Mouse (Mus musculus) liver, adult 2 months (tissue): ENCODE results near the gene Sept4. TPM values are rescaled to one million over a fixed set of nuclear protein-coding genes. Genes with fewer than 3 reads are reported as not detected.

ENCODE experiments used
- DNase-seq: peaks from one replicate; pipeline ENCODE4 v3.0.0-alpha.2; 2011; ENCODE audit warnings: low read depth, low spot score; ENCODE audit errors: extremely low read depth
- H3K27ac ChIP-seq: fragments of 200-500 bp; replicated peaks from 2 replicates; pipeline ENCODE4 v1.5.1; 2012; ENCODE audit warnings: low read depth, mild to moderate bottlenecking, control low read depth, inconsistent platforms, low read length; ENCODE audit not compliant: insufficient read depth
- H3K27me3 ChIP-seq: fragments of 200-500 bp; 2 replicates; pipeline ENCODE4 v1.6.1; 2012; ENCODE audit warnings: mild to moderate bottlenecking, moderate library complexity, low read length, inconsistent platforms; ENCODE audit not compliant: control insufficient read depth, insufficient read depth
- H3K36me3 ChIP-seq: fragments of 200-500 bp; 2 replicates; pipeline ENCODE4 v1.6.1; 2012; ENCODE audit warnings: low read length, inconsistent platforms; ENCODE audit not compliant: control insufficient read depth, insufficient read depth
- H3K4me1 ChIP-seq: fragments of 200-500 bp; 2 replicates; pipeline ENCODE4 v1.6.1; 2011; ENCODE audit warnings: low read length; ENCODE audit not compliant: control insufficient read depth, insufficient read depth
- H3K4me3 ChIP-seq: fragments of 200-500 bp; 2 replicates; pipeline ENCODE4 v1.5.1; 2011; ENCODE audit warnings: low read depth, mild to moderate bottlenecking, control low read depth, low read length, moderate library complexity; ENCODE audit not compliant: insufficient read depth
- H3K79me2 ChIP-seq: fragments of 200-500 bp; 2 replicates; pipeline ENCODE4 v1.6.1; 2012; ENCODE audit warnings: inconsistent platforms, mild to moderate bottlenecking, low read length, moderate library complexity; ENCODE audit not compliant: control insufficient read depth, insufficient read depth
- H3K9ac ChIP-seq: fragments of 200-500 bp; 2 replicates; pipeline ENCODE4 v1.6.1; 2012; ENCODE audit warnings: low read depth, mild to moderate bottlenecking, control low read depth, inconsistent platforms, low read length
- CTCF ChIP-seq: fragments of 200-500 bp; IDR thresholded peaks from 2 replicates; pipeline ENCODE4 v1.5.1; 2011; ENCODE audit warnings: low read depth, low read length, control low read depth
- POLR2A ChIP-seq: fragments of 200-500 bp; IDR thresholded peaks from 2 replicates; pipeline ENCODE4 v1.6.1; 2011; ENCODE audit warnings: low read length, control low read depth; ENCODE audit not compliant: insufficient read depth; ENCODE audit errors: extremely low read depth
- WGBS: fragments of 180-500 bp; shearing (Covaris S2); methylation state at CpG from one replicate; pipeline ENCODE4 v1.1.7; 2018; 5-methylcytosine and 5-hydroxymethylcytosine counted together
- polyA plus RNA-seq: library from polyadenylated mRNA; depleted of rRNA; stranded (reverse); fragments of >200 nt; gene quantifications from 2 replicates; pipeline ENCODE4 v1.2.3, GENCODE M21; 2012
- total RNA-seq: library from RNA; depleted of rRNA; stranded (reverse); fragments of >200 nt; gene quantifications from 2 replicates; pipeline ENCODE4 v1.2.3, GENCODE M21; 2014

Sept4 gene
- total and polyA plus RNA-seq, 2 experiments, result 10.8 TPM

DNA sequence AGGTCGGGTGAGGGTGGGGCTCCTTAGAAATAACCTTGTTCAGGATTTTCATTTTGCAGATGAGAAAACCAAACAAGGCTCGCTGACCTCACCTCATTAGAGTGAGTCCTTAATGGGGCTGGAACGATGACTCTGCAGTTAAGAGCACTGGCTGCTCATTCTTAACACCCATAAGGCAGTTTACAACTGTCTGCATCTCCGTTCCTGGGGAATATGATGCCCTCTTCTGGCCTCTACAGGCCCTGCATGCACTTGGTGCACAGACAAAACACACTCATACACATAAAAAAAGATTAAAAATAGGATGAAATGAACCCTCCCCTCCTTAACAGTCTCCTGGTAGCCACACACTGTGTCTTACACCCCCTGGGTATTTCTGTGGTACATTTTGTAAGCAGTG lies 40.7 kb upstream of the Sept4 start:
- DNase-seq, result no peak
- Histone ChIP-seq H3K9ac (no peak overlapping the region), H3K27me3 (no peaks in the 10 kb centered on the region), H3K36me3 (no peaks in the 10 kb centered on the region), H3K79me2 (no peaks in the 10 kb centered on the region), H3K4me1 (0 out of 2 replicates have a peak, but pooled peaks cover 1% of the 10 kb centered on the region), H3K4me3 (no peak overlapping the region), H3K27ac (no peak overlapping the region)
- WGBS, result 77% methylated on average over 4 of the region's 4 CpGs
- TF ChIP-seq POLR2A, result no peak
- 0 out of 2 replicates have a peak, but pooled peaks have one; percentile 4 for TF ChIP-seq CTCF

DNA sequence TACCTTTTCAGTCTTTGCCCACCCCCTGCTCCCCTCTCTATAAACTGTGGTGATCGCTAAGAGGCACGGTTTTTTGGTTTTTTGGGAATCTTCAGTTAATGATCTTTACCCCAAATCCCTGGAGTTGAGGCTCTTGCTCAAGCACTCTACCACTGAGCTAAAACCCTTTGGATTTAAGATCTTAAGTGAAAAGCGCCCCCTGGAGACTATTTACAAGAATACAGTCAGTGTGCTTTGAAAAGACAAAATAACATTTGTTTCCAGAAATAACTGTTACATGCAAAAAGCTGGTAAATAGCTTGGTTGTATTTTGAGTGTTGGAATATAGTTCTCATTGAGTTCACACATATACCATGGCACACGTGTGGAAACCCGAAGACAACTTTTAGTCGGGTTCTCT lies 37.0 kb upstream of the Sept4 start:
- H3K4me3 ChIP-seq, result no peak overlapping the region
- 61% methylated on average over 6 of the region's 6 CpGs for WGBS
- H3K36me3 ChIP-seq, result no peaks in the 10 kb centered on the region
- H3K27ac ChIP-seq, result no peak overlapping the region
- no peaks in the 10 kb centered on the region for H3K79me2 ChIP-seq
- no peak for TF ChIP-seq POLR2A
- TF ChIP-seq CTCF, result peak; percentile 20; the same call in 1 of the 2 replicates
- H3K4me1 ChIP-seq, result no peaks in the 10 kb centered on the region
- no peaks in the 10 kb centered on the region for H3K27me3 ChIP-seq
- peak; percentile 19 for DNase-seq
- H3K9ac ChIP-seq, result no peak overlapping the region

DNA sequence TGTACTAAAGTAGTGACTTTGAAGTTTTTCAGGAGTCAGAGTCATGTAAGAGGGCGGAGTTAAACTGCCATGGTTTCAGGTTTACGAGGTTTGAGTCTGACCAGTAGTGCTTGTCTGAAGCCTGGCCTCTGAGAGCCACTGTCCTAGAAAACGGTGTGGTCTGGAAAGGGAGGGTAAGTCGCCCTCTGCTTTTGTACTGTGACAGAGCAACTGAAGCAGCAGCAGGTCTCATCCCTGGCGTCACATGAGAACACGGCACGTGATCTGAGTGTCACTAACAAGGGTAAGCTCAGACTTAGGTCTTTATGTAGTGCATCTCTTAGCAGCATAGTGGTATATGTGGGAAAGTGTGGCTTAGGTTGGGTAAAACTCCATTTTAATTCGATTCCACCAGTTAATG lies 26.4 kb upstream of the Sept4 start:
- Histone ChIP-seq H3K27ac (no peak overlapping the region), H3K27me3 (no peaks in the 10 kb centered on the region), H3K36me3 (no peaks in the 10 kb centered on the region), H3K9ac (no peak overlapping the region), H3K4me3 (no peak overlapping the region), H3K4me1 (no peaks in the 10 kb centered on the region), H3K79me2 (no peaks in the 10 kb centered on the region)
- WGBS, result 61% methylated on average over 8 of the region's 8 CpGs
- no peak for DNase-seq
- TF ChIP-seq CTCF, result no peak
- TF ChIP-seq POLR2A, result no peak

DNA sequence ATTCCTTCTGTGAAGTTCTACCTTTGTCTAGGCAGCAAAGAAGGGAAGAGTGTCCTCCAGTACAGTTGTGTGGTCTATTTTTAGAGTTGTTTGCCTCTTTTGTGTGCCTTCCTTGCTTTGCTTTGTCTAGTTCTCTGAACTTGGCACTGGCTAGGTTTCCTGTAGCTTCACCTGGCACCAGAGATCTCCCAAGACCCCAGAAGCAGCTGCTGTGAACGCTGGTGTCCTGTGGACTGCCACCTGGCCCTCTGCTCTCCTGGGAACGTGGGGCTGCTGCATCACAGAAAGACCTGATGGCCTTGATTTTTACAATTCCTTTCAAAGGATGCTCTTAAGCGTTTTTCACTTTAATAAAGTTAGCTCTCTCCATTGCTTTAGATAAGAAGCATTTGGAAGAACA lies 25.8 kb upstream of the Sept4 start:
- H3K4me1 ChIP-seq, result no peaks in the 10 kb centered on the region
- no peak for TF ChIP-seq POLR2A
- TF ChIP-seq CTCF, result no peak
- WGBS, result 57% methylated on average over 3 of the region's 3 CpGs

DNA sequence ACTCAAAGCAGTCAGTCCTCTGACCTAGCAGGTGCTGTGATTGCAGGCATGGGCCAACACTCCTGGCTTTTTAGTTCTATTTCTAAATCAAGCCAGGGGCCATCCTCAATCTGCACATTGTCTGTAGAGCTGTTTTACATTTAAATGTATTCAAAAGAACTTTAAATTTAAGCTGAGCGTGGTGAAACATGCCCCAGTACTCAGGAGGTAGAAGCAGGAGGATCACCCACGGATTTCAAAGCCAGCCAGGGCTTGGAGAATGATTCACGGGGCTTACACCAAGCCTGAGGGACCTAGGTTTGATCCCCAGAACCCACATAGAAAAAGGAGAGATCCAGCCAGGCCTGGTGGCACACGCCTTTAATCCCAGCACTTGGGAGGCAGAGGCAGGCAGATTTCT lies 15.4 kb upstream of the Sept4 start:
- H3K27ac ChIP-seq, result no peak overlapping the region
- DNase-seq, result no peak
- no peaks in the 10 kb centered on the region for H3K27me3 ChIP-seq
- no peak overlapping the region for H3K9ac ChIP-seq
- H3K4me1 ChIP-seq, result no peaks in the 10 kb centered on the region
- H3K36me3 ChIP-seq, result no peaks in the 10 kb centered on the region
- H3K4me3 ChIP-seq, result no peak overlapping the region
- no peaks in the 10 kb centered on the region for H3K79me2 ChIP-seq
- 94% methylated on average over 4 of the region's 4 CpGs for WGBS
- TF ChIP-seq CTCF (no peak), POLR2A (no peak)

More for the DNA sequence above, 25.8 kb upstream of the Sept4 start:
- Histone ChIP-seq H3K79me2 (no peaks in the 10 kb centered on the region), H3K4me3 (no peak overlapping the region), H3K36me3 (no peaks in the 10 kb centered on the region), H3K9ac (no peak overlapping the region), H3K27me3 (no peaks in the 10 kb centered on the region), H3K27ac (no peak overlapping the region)
- no peak for DNase-seq

DNA sequence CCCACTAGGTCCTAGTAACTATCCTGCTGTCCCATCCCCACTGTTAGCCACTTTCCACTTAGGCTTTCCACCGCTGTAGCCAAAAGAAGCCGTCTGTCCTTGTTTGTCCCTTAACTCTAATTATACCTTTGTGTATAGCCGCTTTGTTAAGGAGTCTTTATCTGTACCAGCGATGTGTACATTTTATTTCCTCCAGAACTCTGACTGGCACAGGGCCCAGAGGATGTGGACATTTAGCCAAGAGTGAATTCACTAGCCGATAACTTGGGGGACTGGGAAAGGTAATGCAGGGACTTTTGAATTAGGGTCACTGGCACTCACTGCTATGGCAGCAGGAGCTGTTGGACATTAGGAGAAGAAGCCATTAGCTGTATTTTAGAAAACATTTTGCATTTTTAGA lies 14.3 kb upstream of the Sept4 start:
- no peak for DNase-seq
- H3K36me3 ChIP-seq, result no peaks in the 10 kb centered on the region
- no peak overlapping the region for H3K27ac ChIP-seq
- no peaks in the 10 kb centered on the region for H3K4me1 ChIP-seq
- no peaks in the 10 kb centered on the region for H3K27me3 ChIP-seq
- 49% methylated on average over 5 of the region's 5 CpGs for WGBS
- H3K79me2 ChIP-seq, result no peaks in the 10 kb centered on the region
- TF ChIP-seq POLR2A, result no peak
- TF ChIP-seq CTCF, result no peak
- no peak overlapping the region for H3K9ac ChIP-seq
- H3K4me3 ChIP-seq, result no peak overlapping the region
